Mouse (Mus musculus): ENCODE data around the gene Disc1.

Gene Disc1

GRCm38 (mm10) chr8:125198420-125199196 is 144.6 kb downstream of the Disc1 start:
- DNase-seq (ENCODE audit: low read depth, low spot score), result no peak
- Histone ChIP-seq H3K27me3 (ENCODE audit: control insufficient read depth, insufficient read depth, low read length, poor library complexity, severe bottlenecking) (no peaks in the 10 kb centered on the region), H3K36me3 (ENCODE audit: control insufficient read depth, insufficient read depth, low read length, poor library complexity, severe bottlenecking) (no peaks in the 10 kb centered on the region)

- no peak for DNase-seq (ENCODE audit: low read depth, low spot score)
- H3K27me3 ChIP-seq (ENCODE audit: control insufficient read depth, insufficient read depth, low read length, poor library complexity, severe bottlenecking), result no peaks in the 10 kb centered on the region
- H3K36me3 ChIP-seq (ENCODE audit: control insufficient read depth, insufficient read depth, low read length, poor library complexity, severe bottlenecking), result no peaks in the 10 kb centered on the region
Observed at GRCm38 (mm10) chr8:125199197-125199939, 145.4 kb downstream of the Disc1 start.

GRCm38 (mm10) chr8:125200273-125200863 is 146.4 kb downstream of the Disc1 start:
- Histone ChIP-seq H3K27me3 (ENCODE audit: control insufficient read depth, insufficient read depth, low read length, poor library complexity, severe bottlenecking) (no peaks in the 10 kb centered on the region), H3K36me3 (ENCODE audit: control insufficient read depth, insufficient read depth, low read length, poor library complexity, severe bottlenecking) (no peaks in the 10 kb centered on the region)
- no peak for DNase-seq (ENCODE audit: low read depth, low spot score)

GRCm38 (mm10) chr8:125201650-125202049 is 147.7 kb downstream of the Disc1 start:
- no peaks in the 10 kb centered on the region for H3K27me3 ChIP-seq (ENCODE audit: control insufficient read depth, insufficient read depth, low read length, poor library complexity, severe bottlenecking)
- no peak for DNase-seq (ENCODE audit: low read depth, low spot score)
- no peaks in the 10 kb centered on the region for H3K36me3 ChIP-seq (ENCODE audit: control insufficient read depth, insufficient read depth, low read length, poor library complexity, severe bottlenecking)

GRCm38 (mm10) chr8:125203016-125203415 is 149.0 kb downstream of the Disc1 start:
- H3K27me3 ChIP-seq (ENCODE audit: control insufficient read depth, insufficient read depth, low read length, poor library complexity, severe bottlenecking), result no peaks in the 10 kb centered on the region
- DNase-seq (ENCODE audit: low read depth, low spot score), result no peak
- no peaks in the 10 kb centered on the region for H3K36me3 ChIP-seq (ENCODE audit: control insufficient read depth, insufficient read depth, low read length, poor library complexity, severe bottlenecking)

GRCm38 (mm10) chr8:125205556-125205955 is 151.6 kb downstream of the Disc1 start:
- Histone ChIP-seq H3K27me3 (ENCODE audit: control insufficient read depth, insufficient read depth, low read length, poor library complexity, severe bottlenecking) (no peaks in the 10 kb centered on the region), H3K36me3 (ENCODE audit: control insufficient read depth, insufficient read depth, low read length, poor library complexity, severe bottlenecking) (no peaks in the 10 kb centered on the region)
- no peak for DNase-seq (ENCODE audit: low read depth, low spot score)

GRCm38 (mm10) chr8:125206391-125206790 is 152.4 kb downstream of the Disc1 start:
- Histone ChIP-seq H3K27me3 (ENCODE audit: control insufficient read depth, insufficient read depth, low read length, poor library complexity, severe bottlenecking) (no peaks in the 10 kb centered on the region), H3K36me3 (ENCODE audit: control insufficient read depth, insufficient read depth, low read length, poor library complexity, severe bottlenecking) (no peaks in the 10 kb centered on the region)
- no peak for DNase-seq (ENCODE audit: low read depth, low spot score)

GRCm38 (mm10) chr8:125206962-125207361 is 153.0 kb downstream of the Disc1 start:
- Histone ChIP-seq H3K36me3 (ENCODE audit: control insufficient read depth, insufficient read depth, low read length, poor library complexity, severe bottlenecking) (no peaks in the 10 kb centered on the region), H3K27me3 (ENCODE audit: control insufficient read depth, insufficient read depth, low read length, poor library complexity, severe bottlenecking) (no peaks in the 10 kb centered on the region)
- DNase-seq (ENCODE audit: low read depth, low spot score), result no peak

GRCm38 (mm10) chr8:125212619-125213167 is 158.7 kb downstream of the Disc1 start:
- no peaks in the 10 kb centered on the region for H3K36me3 ChIP-seq (ENCODE audit: control insufficient read depth, insufficient read depth, low read length, poor library complexity, severe bottlenecking)
- H3K27me3 ChIP-seq (ENCODE audit: control insufficient read depth, insufficient read depth, low read length, poor library complexity, severe bottlenecking), result no peaks in the 10 kb centered on the region
- DNase-seq (ENCODE audit: low read depth, low spot score), result no peak

GRCm38 (mm10) chr8:125217902-125218581 is 164.0 kb downstream of the Disc1 start:
- no peaks in the 10 kb centered on the region for H3K27me3 ChIP-seq (ENCODE audit: control insufficient read depth, insufficient read depth, low read length, poor library complexity, severe bottlenecking)
- DNase-seq (ENCODE audit: low read depth, low spot score), result no peak
- H3K36me3 ChIP-seq (ENCODE audit: control insufficient read depth, insufficient read depth, low read length, poor library complexity, severe bottlenecking), result no peaks in the 10 kb centered on the region

GRCm38 (mm10) chr8:125218669-125219068 is 164.7 kb downstream of the Disc1 start:
- no peak for DNase-seq (ENCODE audit: low read depth, low spot score)
- Histone ChIP-seq H3K27me3 (ENCODE audit: control insufficient read depth, insufficient read depth, low read length, poor library complexity, severe bottlenecking) (no peaks in the 10 kb centered on the region), H3K36me3 (ENCODE audit: control insufficient read depth, insufficient read depth, low read length, poor library complexity, severe bottlenecking) (no peaks in the 10 kb centered on the region)

GRCm38 (mm10) chr8:125220608-125221007 is 166.6 kb downstream of the Disc1 start:
- no peak for DNase-seq (ENCODE audit: low read depth, low spot score)
- H3K27me3 ChIP-seq (ENCODE audit: control insufficient read depth, insufficient read depth, low read length, poor library complexity, severe bottlenecking), result no peaks in the 10 kb centered on the region
- H3K36me3 ChIP-seq (ENCODE audit: control insufficient read depth, insufficient read depth, low read length, poor library complexity, severe bottlenecking), result no peaks in the 10 kb centered on the region

GRCm38 (mm10) chr8:125221062-125221461 is 167.1 kb downstream of the Disc1 start:
- Histone ChIP-seq H3K36me3 (ENCODE audit: control insufficient read depth, insufficient read depth, low read length, poor library complexity, severe bottlenecking) (no peaks in the 10 kb centered on the region), H3K27me3 (ENCODE audit: control insufficient read depth, insufficient read depth, low read length, poor library complexity, severe bottlenecking) (no peaks in the 10 kb centered on the region)
- no peak for DNase-seq (ENCODE audit: low read depth, low spot score)

GRCm38 (mm10) chr8:125223031-125223753 is 169.2 kb downstream of the Disc1 start:
- DNase-seq (ENCODE audit: low read depth, low spot score), result no peak
- Histone ChIP-seq H3K27me3 (ENCODE audit: control insufficient read depth, insufficient read depth, low read length, poor library complexity, severe bottlenecking) (no peaks in the 10 kb centered on the region), H3K36me3 (ENCODE audit: control insufficient read depth, insufficient read depth, low read length, poor library complexity, severe bottlenecking) (no peaks in the 10 kb centered on the region)
